Mouse (Mus musculus): ENCODE measurements around the gene Oxsr1.

GRCm38 (mm10) chr9:119334324-119334723 is 12.1 kb upstream of the Oxsr1 start:
- TF ChIP-seq CTCF (IDR thresholded peaks at IDR 0.05; ENCODE audit: borderline replicate concordance, extremely low read depth, insufficient read depth, insufficient read length) (no peak), POLR2A (IDR thresholded peaks at IDR 0.05; ENCODE audit: borderline replicate concordance, extremely low read depth, insufficient read depth, insufficient read length, poor library complexity, severe bottlenecking) (no peak)

Data from brain, embryonic 14.5 days (tissue).